Mouse (Mus musculus) liver, postnatal 0 days (tissue): ENCODE data around the gene Tfb1m.

Experiments
- CTCF ChIP-seq: sonication (generic); IDR thresholded peaks from 2 replicates; pipeline ENCODE4 v1.5.1; 2016; ENCODE audit warnings: antibody characterized with exemption, low read depth
- EP300 ChIP-seq: IDR thresholded peaks from 2 replicates; pipeline ENCODE4 v1.6.1; 2016; ENCODE audit warnings: antibody characterized with exemption, low read depth, mild to moderate bottlenecking

GRCm38 (mm10) chr17:3506508-3506907 lies 51.1 kb downstream of the Tfb1m start:
- TF ChIP-seq CTCF, result no peak
- no peak for TF ChIP-seq EP300
